Mouse (Mus musculus) forebrain, embryonic 14.5 days (tissue): ENCODE measurements at regions not wholly inside any gene's neighbourhood (a gene's known extent, or its start where the extent isn't known, plus 50 kb on each side); places are given as distances from the start of the nearest gene placed in this dataset.

Experiments
- ATAC-seq: fragments of 200-750 bp; cut with Nextera tagmentation; 2 replicates; pipeline ENCODE4 v1.8.0; 2017; ENCODE audit warnings: mild to moderate bottlenecking, moderate library complexity
- DNase-seq: peaks from one replicate; pipeline ENCODE4 v3.0.0-alpha.2; 2015; ENCODE audit warnings: low spot score
- H3K27ac ChIP-seq: fragments of 300-500 bp; sonication (generic); 2 replicates; pipeline ENCODE4 v1.5.1; 2014; ENCODE audit warnings: low read depth, mild to moderate bottlenecking, control low read depth, low read length, moderate library complexity
- H3K27me3 ChIP-seq: fragments of 300-500 bp; sonication (generic); replicated peaks from 2 replicates; pipeline ENCODE4 v1.6.1; 2014; ENCODE audit warnings: low read length, control low read depth, mixed read lengths; ENCODE audit not compliant: control insufficient read depth, insufficient read depth
- H3K36me3 ChIP-seq: fragments of 300-500 bp; sonication (generic); 2 replicates; pipeline ENCODE4 v1.6.1; 2014; ENCODE audit warnings: low read length, control low read depth; ENCODE audit not compliant: control insufficient read depth, insufficient read depth
- H3K4me1 ChIP-seq: fragments of 300-500 bp; sonication (generic); 2 replicates; pipeline ENCODE4 v1.6.1; 2014; ENCODE audit warnings: antibody characterized with exemption, low read length, control low read depth; ENCODE audit not compliant: control insufficient read depth, insufficient read depth
- H3K4me2 ChIP-seq: fragments of 300-500 bp; sonication (generic); 2 replicates; pipeline ENCODE4 v1.6.1; 2014; ENCODE audit warnings: mild to moderate bottlenecking, control low read depth, low read length
- H3K4me3 ChIP-seq: fragments of 300-500 bp; sonication (generic); 2 replicates; pipeline ENCODE4 v1.5.1; 2014; ENCODE audit warnings: low read depth, low read length, control low read depth
- H3K9ac ChIP-seq: fragments of 300-500 bp; sonication (generic); 2 replicates; pipeline ENCODE4 v1.6.1; 2014; ENCODE audit warnings: mild to moderate bottlenecking, low read length, control low read depth, moderate library complexity
- H3K9me3 ChIP-seq: fragments of 300-500 bp; sonication (generic); replicated peaks from 2 replicates; pipeline ENCODE4 v1.6.1; 2016; ENCODE audit warnings: low read length, control low read depth, mixed read lengths; ENCODE audit not compliant: control insufficient read depth
- WGBS: fragments of 180-500 bp; shearing (Covaris S2); extraction: QIAGEN DNeasy Blood & Tissue Kit; methylation state at CpG from one replicate; pipeline ENCODE4 v1.1.7; 2014; 5-methylcytosine and 5-hydroxymethylcytosine counted together

GRCm38 (mm10) chrX:10397257-10397656, 87.7 kb upstream of the Tspan7 start:
- no peaks in the 10 kb centered on the region for H3K4me1 ChIP-seq
- 89% methylated on average over 2 of the region's 2 CpGs for WGBS
- no peak overlapping the region for H3K9ac ChIP-seq
- no peak overlapping the region for H3K4me3 ChIP-seq
- no peak for ATAC-seq
- H3K9me3 ChIP-seq, result no peaks in the 10 kb centered on the region
- no peaks in the 10 kb centered on the region for H3K36me3 ChIP-seq
- H3K27ac ChIP-seq, result no peak overlapping the region
- DNase-seq, result no peak
- no peaks in the 10 kb centered on the region for H3K27me3 ChIP-seq
- no peak overlapping the region for H3K4me2 ChIP-seq

GRCm38 (mm10) chrX:10411238-10411637, 73.7 kb upstream of the Tspan7 start:
- no peaks in the 10 kb centered on the region for H3K27me3 ChIP-seq
- 37% methylated on average over 4 of the region's 4 CpGs for WGBS
- H3K4me1 ChIP-seq, result no peaks in the 10 kb centered on the region
- H3K4me3 ChIP-seq, result no peak overlapping the region
- H3K36me3 ChIP-seq, result no peaks in the 10 kb centered on the region
- H3K4me2 ChIP-seq, result no peak overlapping the region
- ATAC-seq, result no peak
- no peak overlapping the region for H3K27ac ChIP-seq
- no peak overlapping the region for H3K9ac ChIP-seq
- no peaks in the 10 kb centered on the region for H3K9me3 ChIP-seq
- DNase-seq, result peak; percentile 58

GRCm38 (mm10) chrX:10422440-10422839, 62.5 kb upstream of the Tspan7 start:
- WGBS, result 74% methylated on average over 2 of the region's 2 CpGs
- Histone ChIP-seq H3K36me3 (no peaks in the 10 kb centered on the region), H3K27me3 (no peaks in the 10 kb centered on the region), H3K9me3 (no peaks in the 10 kb centered on the region), H3K4me1 (no peaks in the 10 kb centered on the region), H3K27ac (no peak overlapping the region), H3K9ac (no peak overlapping the region), H3K4me2 (no peak overlapping the region), H3K4me3 (no peak overlapping the region)
- peak; percentile 66; the same call in 1 of the 2 replicates for ATAC-seq
- peak; percentile 56 for DNase-seq
